Mouse (Mus musculus): ENCODE results near the gene Pnpla6. TPM values are rescaled to one million over a fixed set of nuclear protein-coding genes. Genes with fewer than 3 reads are reported as not detected.

Pnpla6 gene
- polyA plus RNA-seq, 1 experiment from 2014 or later: 24.6 TPM

DNA sequence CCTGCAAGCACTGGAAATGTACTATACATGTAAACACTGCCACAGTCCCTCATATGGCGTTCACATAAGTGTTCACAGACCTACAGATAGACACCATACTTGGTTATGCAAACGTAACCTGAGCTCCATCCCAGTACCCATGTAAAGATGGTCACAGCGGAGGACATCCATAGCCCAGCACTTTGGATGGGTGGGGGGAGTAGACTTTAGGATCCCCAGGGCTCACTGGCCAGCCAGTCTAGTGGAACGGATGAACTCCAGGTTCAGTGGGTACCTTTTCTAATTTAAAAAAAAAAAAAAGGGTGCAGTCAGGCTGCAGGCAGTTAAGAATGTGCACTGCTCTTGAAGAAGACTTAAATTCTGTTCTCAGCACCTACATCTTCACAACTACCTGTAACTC, 24.9 kb downstream of the Pnpla6 start:
- WGBS: 85% methylated on average over 4 of the region's 4 CpGs

GRCm38 (mm10) chr8:3546511-3546910, 31.3 kb downstream of the Pnpla6 start:
- ATAC-seq (ENCODE audit: insufficient number of reproducible peaks, insufficient read depth, low FRiP score, low read depth): no peak
- H3K4me1 ChIP-seq (ENCODE audit: control insufficient read depth, insufficient read depth, low read length): no peaks in the 10 kb centered on the region
- peaks cover 11% of the 10 kb centered on the region; the same call in 1 of the 2 replicates for H3K36me3 ChIP-seq (ENCODE audit: control insufficient read depth, insufficient read depth, low read length)
- 93% methylated on average over 2 of the region's 2 CpGs for WGBS
- no peak overlapping the region for H3K4me3 ChIP-seq (ENCODE audit: low read depth, low read length)
- H3K27me3 ChIP-seq (ENCODE audit: control insufficient read depth, insufficient read depth, low read length): no peaks in the 10 kb centered on the region
- H3K9ac ChIP-seq (replicated peaks; ENCODE audit: low read depth, low read length): no peak overlapping the region
- H3K4me2 ChIP-seq (replicated peaks; ENCODE audit: low read depth, low read length): no peak overlapping the region
- H3K9me3 ChIP-seq (ENCODE audit: control insufficient read depth, low read depth, low read length): no peaks in the 10 kb centered on the region
- H3K27ac ChIP-seq (ENCODE audit: low read length): no peak overlapping the region

More for the DNA sequence above, 24.9 kb downstream of the Pnpla6 start:
- Histone ChIP-seq H3K9ac (replicated peaks; ENCODE audit: low read depth, low read length) (no peak overlapping the region), H3K27ac (ENCODE audit: low read length) (no peak overlapping the region), H3K4me3 (ENCODE audit: low read depth, low read length) (no peak overlapping the region), H3K27me3 (ENCODE audit: control insufficient read depth, insufficient read depth, low read length) (no peaks in the 10 kb centered on the region), H3K4me2 (replicated peaks; ENCODE audit: low read depth, low read length) (no peak overlapping the region), H3K4me1 (ENCODE audit: control insufficient read depth, insufficient read depth, low read length) (no peaks in the 10 kb centered on the region), H3K36me3 (ENCODE audit: control insufficient read depth, insufficient read depth, low read length) (peaks cover 46% of the 10 kb centered on the region), H3K9me3 (ENCODE audit: control insufficient read depth, low read depth, low read length) (no peaks in the 10 kb centered on the region)
- ATAC-seq (ENCODE audit: insufficient number of reproducible peaks, insufficient read depth, low FRiP score, low read depth): no peak

- Histone ChIP-seq H3K4me2 (replicated peaks; ENCODE audit: low read depth, low read length) (no peak overlapping the region), H3K27me3 (ENCODE audit: control insufficient read depth, insufficient read depth, low read length) (no peaks in the 10 kb centered on the region), H3K27ac (ENCODE audit: low read length) (no peak overlapping the region), H3K36me3 (ENCODE audit: control insufficient read depth, insufficient read depth, low read length) (no peaks in the 10 kb centered on the region), H3K4me1 (ENCODE audit: control insufficient read depth, insufficient read depth, low read length) (no peaks in the 10 kb centered on the region), H3K9ac (replicated peaks; ENCODE audit: low read depth, low read length) (no peak overlapping the region), H3K9me3 (ENCODE audit: control insufficient read depth, low read depth, low read length) (no peaks in the 10 kb centered on the region), H3K4me3 (ENCODE audit: low read depth, low read length) (no peak overlapping the region)
- WGBS: 94% methylated on average over 1 of the region's 1 CpGs
- ATAC-seq (ENCODE audit: insufficient number of reproducible peaks, insufficient read depth, low FRiP score, low read depth): no peak
Observed at GRCm38 (mm10) chr8:3552240-3552639, 37.1 kb downstream of the Pnpla6 start.

DNA sequence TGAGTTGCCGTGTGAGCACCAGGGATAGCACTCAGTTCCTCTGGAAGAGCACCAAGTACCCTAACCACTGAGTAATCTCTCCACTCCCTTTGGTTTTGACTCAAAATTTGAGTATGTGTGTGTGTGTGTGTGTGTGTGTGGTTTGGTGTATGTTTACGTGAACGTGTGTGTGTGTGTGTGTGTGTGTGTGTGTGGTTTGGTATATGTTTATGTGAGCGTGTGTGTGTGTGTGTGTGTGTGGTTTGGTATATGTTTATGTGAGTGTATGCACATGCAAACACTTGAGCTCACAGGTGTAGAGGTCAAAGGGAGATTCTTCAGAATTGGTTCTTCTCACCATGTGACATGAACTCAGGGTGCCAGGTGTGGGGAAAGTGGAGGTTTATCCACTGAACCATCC, 40.9 kb downstream of the Pnpla6 start:
- H3K9me3 ChIP-seq (ENCODE audit: control insufficient read depth, low read depth, low read length): no peaks in the 10 kb centered on the region
- no peak overlapping the region for H3K4me3 ChIP-seq (ENCODE audit: low read depth, low read length)
- H3K4me2 ChIP-seq (replicated peaks; ENCODE audit: low read depth, low read length): no peak overlapping the region
- H3K36me3 ChIP-seq (ENCODE audit: control insufficient read depth, insufficient read depth, low read length): no peaks in the 10 kb centered on the region
- WGBS: 63% methylated on average over 4 of the region's 4 CpGs
- H3K27me3 ChIP-seq (ENCODE audit: control insufficient read depth, insufficient read depth, low read length): no peaks in the 10 kb centered on the region
- ATAC-seq (ENCODE audit: insufficient number of reproducible peaks, insufficient read depth, low FRiP score, low read depth): peak; percentile 86
- no peak overlapping the region for H3K27ac ChIP-seq (ENCODE audit: low read length)
- no peaks in the 10 kb centered on the region for H3K4me1 ChIP-seq (ENCODE audit: control insufficient read depth, insufficient read depth, low read length)
- H3K9ac ChIP-seq (replicated peaks; ENCODE audit: low read depth, low read length): no peak overlapping the region

DNA sequence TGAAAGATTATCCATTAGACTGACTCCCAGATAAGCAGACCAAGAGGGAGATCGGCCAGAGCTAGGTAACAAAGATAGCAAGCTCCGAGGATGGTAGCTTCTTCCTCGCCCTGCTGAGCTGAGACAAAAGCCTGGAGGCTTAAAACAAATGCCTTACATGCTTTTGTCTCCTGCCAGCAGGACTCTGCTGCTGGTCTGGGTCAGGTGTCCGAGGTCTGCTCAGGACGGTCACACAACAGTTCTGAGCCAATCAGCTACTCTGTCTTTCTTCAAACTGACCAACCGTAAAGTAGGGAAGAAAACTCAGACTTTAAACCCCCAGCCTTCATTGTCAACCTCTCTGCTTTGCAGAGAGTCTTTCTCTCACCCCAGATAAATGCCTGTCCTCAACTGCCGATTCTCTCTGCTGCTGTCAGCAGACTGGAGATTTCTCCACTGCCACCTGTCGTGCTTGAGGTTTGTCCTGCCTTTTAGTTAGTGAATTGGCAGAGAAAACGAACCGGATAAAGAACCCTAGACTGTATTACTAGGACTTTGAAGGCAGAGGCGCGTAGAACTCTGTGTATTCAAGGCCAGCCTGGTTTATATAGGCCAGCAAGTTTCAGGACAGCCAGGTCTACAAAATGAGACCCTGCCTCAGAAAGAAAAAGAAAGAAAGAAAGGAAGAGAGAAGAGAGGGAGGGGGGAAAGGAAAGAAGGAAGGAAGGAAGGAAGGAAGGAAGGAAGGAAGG, 52.6 kb downstream of the Pnpla6 start, which contains the start of gene C330021F23Rik:
Gene C330021F23Rik, plus strand, starts transcription at position 350 of the 731 bp plus-strand sequence.
- Histone ChIP-seq H3K9me3 (ENCODE audit: control insufficient read depth, low read depth, low read length) (no peaks in the 10 kb centered on the region), H3K27me3 (ENCODE audit: control insufficient read depth, insufficient read depth, low read length) (no peaks in the 10 kb centered on the region), H3K27ac (ENCODE audit: low read length) (no peak within 1 kb of the TSS), H3K9ac (replicated peaks; ENCODE audit: low read depth, low read length) (no peak within 1 kb of the TSS), H3K4me2 (replicated peaks; ENCODE audit: low read depth, low read length) (peak within 1 kb of the TSS; percentile 29; the same call in 1 of the 2 replicates), H3K4me1 (ENCODE audit: control insufficient read depth, insufficient read depth, low read length) (no peaks in the 10 kb centered on the region), H3K4me3 (ENCODE audit: low read depth, low read length) (no peak within 1 kb of the TSS), H3K36me3 (ENCODE audit: control insufficient read depth, insufficient read depth, low read length) (no peaks in the 10 kb centered on the region)
- 4% methylated on average over 12 of the region's 12 CpGs for WGBS
- peak; percentile 47; the same call in 1 of the 2 replicates for ATAC-seq (ENCODE audit: insufficient number of reproducible peaks, insufficient read depth, low FRiP score, low read depth)

DNA sequence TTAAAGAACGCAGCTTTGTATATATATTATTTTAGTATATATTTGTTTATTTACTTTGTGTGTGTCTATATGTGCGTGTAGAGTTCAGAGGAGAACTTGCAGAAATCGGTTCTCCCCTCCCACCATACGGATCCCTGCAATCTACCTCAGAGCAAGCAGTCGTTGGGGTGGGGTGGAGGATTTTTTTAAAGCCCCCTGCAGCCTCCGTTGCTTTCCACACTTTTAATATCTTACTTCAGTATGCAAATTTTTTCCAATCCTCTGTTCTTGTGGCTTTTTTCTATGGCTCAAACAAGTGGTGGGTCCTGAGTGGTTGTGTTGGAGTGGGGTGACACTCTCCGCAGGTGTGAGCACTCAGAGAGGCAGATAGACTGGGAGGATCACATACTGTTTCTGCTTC, 53.2 kb downstream of the Pnpla6 start:
- Histone ChIP-seq H3K27me3 (ENCODE audit: control insufficient read depth, insufficient read depth, low read length) (no peaks in the 10 kb centered on the region), H3K9me3 (ENCODE audit: control insufficient read depth, low read depth, low read length) (no peaks in the 10 kb centered on the region), H3K27ac (ENCODE audit: low read length) (no peak overlapping the region), H3K36me3 (ENCODE audit: control insufficient read depth, insufficient read depth, low read length) (no peaks in the 10 kb centered on the region), H3K4me2 (replicated peaks; ENCODE audit: low read depth, low read length) (peak overlapping the region; percentile 29; the same call in 1 of the 2 replicates), H3K4me3 (ENCODE audit: low read depth, low read length) (no peak overlapping the region), H3K4me1 (ENCODE audit: control insufficient read depth, insufficient read depth, low read length) (no peaks in the 10 kb centered on the region), H3K9ac (replicated peaks; ENCODE audit: low read depth, low read length) (no peak overlapping the region)
- WGBS: 7% methylated on average over 7 of the region's 7 CpGs
- ATAC-seq (ENCODE audit: insufficient number of reproducible peaks, insufficient read depth, low FRiP score, low read depth): no peak

GRCm38 (mm10) chr8:3569784-3570183, 54.6 kb downstream of the Pnpla6 start:
- H3K4me1 ChIP-seq (ENCODE audit: control insufficient read depth, insufficient read depth, low read length): no peaks in the 10 kb centered on the region
- no peak overlapping the region for H3K27ac ChIP-seq (ENCODE audit: low read length)
- no peak overlapping the region for H3K9ac ChIP-seq (replicated peaks; ENCODE audit: low read depth, low read length)
- H3K36me3 ChIP-seq (ENCODE audit: control insufficient read depth, insufficient read depth, low read length): no peaks in the 10 kb centered on the region
- H3K4me3 ChIP-seq (ENCODE audit: low read depth, low read length): no peak overlapping the region
- WGBS: 81% methylated on average over 5 of the region's 5 CpGs
- no peak for ATAC-seq (ENCODE audit: insufficient number of reproducible peaks, insufficient read depth, low FRiP score, low read depth)
- H3K4me2 ChIP-seq (replicated peaks; ENCODE audit: low read depth, low read length): no peak overlapping the region
- H3K9me3 ChIP-seq (ENCODE audit: control insufficient read depth, low read depth, low read length): no peaks in the 10 kb centered on the region
- no peaks in the 10 kb centered on the region for H3K27me3 ChIP-seq (ENCODE audit: control insufficient read depth, insufficient read depth, low read length)

DNA sequence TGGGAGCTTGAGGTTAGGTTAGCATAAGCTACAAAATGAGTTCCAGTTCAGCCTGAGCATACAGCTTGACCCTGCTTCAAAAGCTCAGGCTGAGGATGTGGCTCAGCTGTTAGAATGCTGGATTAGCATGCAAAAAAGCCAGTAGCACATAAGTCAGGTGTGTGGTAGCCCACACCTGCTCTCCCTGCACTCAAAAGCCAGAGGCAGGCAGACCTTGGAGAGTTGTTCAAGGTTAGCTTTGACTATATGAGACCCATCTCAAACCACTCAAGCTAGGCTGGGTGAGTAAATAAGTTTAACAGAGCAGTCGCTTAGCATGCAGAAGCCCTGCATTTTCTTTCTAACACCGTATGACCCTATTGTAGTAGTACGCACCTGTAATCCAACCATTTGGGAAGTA, 59.4 kb downstream of the Pnpla6 start:
- no peak overlapping the region for H3K4me3 ChIP-seq (ENCODE audit: low read depth, low read length)
- no peaks in the 10 kb centered on the region for H3K27me3 ChIP-seq (ENCODE audit: control insufficient read depth, insufficient read depth, low read length)
- no peaks in the 10 kb centered on the region for H3K36me3 ChIP-seq (ENCODE audit: control insufficient read depth, insufficient read depth, low read length)
- no peak overlapping the region for H3K9ac ChIP-seq (replicated peaks; ENCODE audit: low read depth, low read length)
- ATAC-seq (ENCODE audit: insufficient number of reproducible peaks, insufficient read depth, low FRiP score, low read depth): no peak
- H3K4me2 ChIP-seq (replicated peaks; ENCODE audit: low read depth, low read length): no peak overlapping the region
- H3K4me1 ChIP-seq (ENCODE audit: control insufficient read depth, insufficient read depth, low read length): no peaks in the 10 kb centered on the region
- H3K27ac ChIP-seq (ENCODE audit: low read length): no peak overlapping the region
- 88% methylated on average over 3 of the region's 3 CpGs for WGBS
- H3K9me3 ChIP-seq (ENCODE audit: control insufficient read depth, low read depth, low read length): no peaks in the 10 kb centered on the region

All from stomach, embryonic 14.5 days (tissue).